Mouse (Mus musculus): ENCODE results near the gene Rnf126. TPM values are rescaled to one million over a fixed set of nuclear protein-coding genes. Genes with fewer than 3 reads are reported as not detected.

Rnf126 gene
- polyA plus RNA-seq, 1 experiment from 2014 or later = 78.9 TPM

- no peaks in the 10 kb centered on the region for H3K36me3 ChIP-seq (ENCODE audit: control insufficient read depth, insufficient read depth, low read length)
- no peaks in the 10 kb centered on the region for H3K9me3 ChIP-seq (ENCODE audit: control insufficient read depth, low read length)
- 43% methylated on average over 27 of the region's 27 CpGs for WGBS
- H3K4me2 ChIP-seq (ENCODE audit: low read depth, low read length) = no peak overlapping the region
- ATAC-seq (ENCODE audit: low read depth) (no peak), DNase-seq (ENCODE audit: low spot score) (peak; percentile 50)
- H3K27me3 ChIP-seq (replicated peaks; ENCODE audit: control insufficient read depth, insufficient read depth, low read length) = peaks cover 13% of the 10 kb centered on the region; the same call in 1 of the 2 replicates
- no peak overlapping the region for H3K27ac ChIP-seq (replicated peaks; ENCODE audit: low read depth, low read length)
- no peak overlapping the region for H3K9ac ChIP-seq (ENCODE audit: low read depth, low read length)
- H3K4me3 ChIP-seq (ENCODE audit: low read depth, low read length) = no peak overlapping the region
- peaks cover 15% of the 10 kb centered on the region; the same call in 1 of the 2 replicates for H3K4me1 ChIP-seq (ENCODE audit: control insufficient read depth, insufficient read depth, low read length)
Observed at GRCm38 (mm10) chr10:79783920-79784800, 17.4 kb upstream of the Rnf126 start.

- no peaks in the 10 kb centered on the region for H3K36me3 ChIP-seq (ENCODE audit: control insufficient read depth, insufficient read depth, low read length)
- no peak for ATAC-seq (ENCODE audit: low read depth)
- no peak overlapping the region for H3K9ac ChIP-seq (ENCODE audit: low read depth, low read length)
- WGBS = 61% methylated on average over 7 of the region's 7 CpGs
- no peak overlapping the region for H3K4me2 ChIP-seq (ENCODE audit: low read depth, low read length)
- peaks cover 15% of the 10 kb centered on the region; the same call in 1 of the 2 replicates for H3K4me1 ChIP-seq (ENCODE audit: control insufficient read depth, insufficient read depth, low read length)
- no peak for DNase-seq (ENCODE audit: low spot score)
- peaks cover 19% of the 10 kb centered on the region; the same call in 1 of the 2 replicates for H3K27me3 ChIP-seq (replicated peaks; ENCODE audit: control insufficient read depth, insufficient read depth, low read length)
- no peaks in the 10 kb centered on the region for H3K9me3 ChIP-seq (ENCODE audit: control insufficient read depth, low read length)
- no peak overlapping the region for H3K27ac ChIP-seq (replicated peaks; ENCODE audit: low read depth, low read length)
- H3K4me3 ChIP-seq (ENCODE audit: low read depth, low read length) = no peak overlapping the region
Observed at GRCm38 (mm10) chr10:79783050-79783449, 16.3 kb upstream of the Rnf126 start.

GRCm38 (mm10) chr10:79781956-79782355 is 15.2 kb upstream of the Rnf126 start:
- H3K27ac ChIP-seq (replicated peaks; ENCODE audit: low read depth, low read length) = no peak overlapping the region
- no peak overlapping the region for H3K4me3 ChIP-seq (ENCODE audit: low read depth, low read length)
- DNase-seq (ENCODE audit: low spot score) (no peak), ATAC-seq (ENCODE audit: low read depth) (no peak)
- 52% methylated on average over 5 of the region's 5 CpGs for WGBS
- H3K27me3 ChIP-seq (replicated peaks; ENCODE audit: control insufficient read depth, insufficient read depth, low read length) = peaks cover 19% of the 10 kb centered on the region; the same call in 1 of the 2 replicates
- no peak overlapping the region for H3K4me2 ChIP-seq (ENCODE audit: low read depth, low read length)
- H3K4me1 ChIP-seq (ENCODE audit: control insufficient read depth, insufficient read depth, low read length) = peaks cover 21% of the 10 kb centered on the region; the same call in 1 of the 2 replicates
- H3K9me3 ChIP-seq (ENCODE audit: control insufficient read depth, low read length) = no peaks in the 10 kb centered on the region
- H3K36me3 ChIP-seq (ENCODE audit: control insufficient read depth, insufficient read depth, low read length) = no peaks in the 10 kb centered on the region
- H3K9ac ChIP-seq (ENCODE audit: low read depth, low read length) = no peak overlapping the region

GRCm38 (mm10) chr10:79781139-79781538 is 14.4 kb upstream of the Rnf126 start:
- Histone ChIP-seq H3K9ac (ENCODE audit: low read depth, low read length) (no peak overlapping the region), H3K9me3 (ENCODE audit: control insufficient read depth, low read length) (no peaks in the 10 kb centered on the region), H3K27me3 (replicated peaks; ENCODE audit: control insufficient read depth, insufficient read depth, low read length) (peaks cover 19% of the 10 kb centered on the region; the same call in 1 of the 2 replicates), H3K4me3 (ENCODE audit: low read depth, low read length) (peak overlapping the region; percentile 45; the same call in 1 of the 2 replicates), H3K27ac (replicated peaks; ENCODE audit: low read depth, low read length) (no peak overlapping the region), H3K36me3 (ENCODE audit: control insufficient read depth, insufficient read depth, low read length) (no peaks in the 10 kb centered on the region), H3K4me2 (ENCODE audit: low read depth, low read length) (peak overlapping the region; percentile 82), H3K4me1 (ENCODE audit: control insufficient read depth, insufficient read depth, low read length) (peaks cover 23% of the 10 kb centered on the region; the same call in 1 of the 2 replicates)
- no peak; the same call in 1 of the 2 replicates for ATAC-seq (ENCODE audit: low read depth)
- 36% methylated on average over 21 of the region's 21 CpGs for WGBS
- DNase-seq (ENCODE audit: low spot score) = no peak

GRCm38 (mm10) chr10:79780664-79781015 is 13.9 kb upstream of the Rnf126 start:
- Histone ChIP-seq H3K9ac (ENCODE audit: low read depth, low read length) (peak overlapping the region; percentile 48; the same call in 1 of the 2 replicates), H3K27ac (replicated peaks; ENCODE audit: low read depth, low read length) (no peak overlapping the region), H3K36me3 (ENCODE audit: control insufficient read depth, insufficient read depth, low read length) (no peaks in the 10 kb centered on the region), H3K9me3 (ENCODE audit: control insufficient read depth, low read length) (no peaks in the 10 kb centered on the region), H3K4me3 (ENCODE audit: low read depth, low read length) (peak overlapping the region; percentile 45), H3K27me3 (replicated peaks; ENCODE audit: control insufficient read depth, insufficient read depth, low read length) (peaks cover 19% of the 10 kb centered on the region; the same call in 1 of the 2 replicates), H3K4me2 (ENCODE audit: low read depth, low read length) (peak overlapping the region; percentile 82), H3K4me1 (ENCODE audit: control insufficient read depth, insufficient read depth, low read length) (peaks cover 23% of the 10 kb centered on the region; the same call in 1 of the 2 replicates)
- ATAC-seq (ENCODE audit: low read depth) (peak; percentile 74), DNase-seq (ENCODE audit: low spot score) (no peak)
- 3% methylated on average over 12 of the region's 13 CpGs for WGBS

- Histone ChIP-seq H3K9me3 (ENCODE audit: control insufficient read depth, low read length) (peaks cover 2% of the 10 kb centered on the region; the same call in 1 of the 2 replicates), H3K4me3 (ENCODE audit: low read depth, low read length) (peak overlapping the region; percentile 45), H3K27me3 (replicated peaks; ENCODE audit: control insufficient read depth, insufficient read depth, low read length) (peaks cover 19% of the 10 kb centered on the region; the same call in 1 of the 2 replicates), H3K4me1 (ENCODE audit: control insufficient read depth, insufficient read depth, low read length) (peaks cover 23% of the 10 kb centered on the region; the same call in 1 of the 2 replicates), H3K9ac (ENCODE audit: low read depth, low read length) (peak overlapping the region; percentile 48), H3K4me2 (ENCODE audit: low read depth, low read length) (peak overlapping the region; percentile 82), H3K36me3 (ENCODE audit: control insufficient read depth, insufficient read depth, low read length) (no peaks in the 10 kb centered on the region), H3K27ac (replicated peaks; ENCODE audit: low read depth, low read length) (no peak overlapping the region)
- peak; percentile 96 for DNase-seq (ENCODE audit: low spot score)
- WGBS = 3% methylated on average over 45 of the region's 55 CpGs
- ATAC-seq (ENCODE audit: low read depth) = peak; percentile 91
Observed at GRCm38 (mm10) chr10:79779784-79780663, 13.3 kb upstream of the Rnf126 start.

- DNase-seq (ENCODE audit: low spot score) = no peak
- Histone ChIP-seq H3K4me2 (ENCODE audit: low read depth, low read length) (no peak overlapping the region), H3K4me3 (ENCODE audit: low read depth, low read length) (no peak overlapping the region), H3K9me3 (ENCODE audit: control insufficient read depth, low read length) (peaks cover 4% of the 10 kb centered on the region; the same call in 1 of the 2 replicates), H3K27ac (replicated peaks; ENCODE audit: low read depth, low read length) (no peak overlapping the region), H3K36me3 (ENCODE audit: control insufficient read depth, insufficient read depth, low read length) (no peaks in the 10 kb centered on the region), H3K27me3 (replicated peaks; ENCODE audit: control insufficient read depth, insufficient read depth, low read length) (peaks cover 19% of the 10 kb centered on the region; the same call in 1 of the 2 replicates), H3K9ac (ENCODE audit: low read depth, low read length) (no peak overlapping the region), H3K4me1 (ENCODE audit: control insufficient read depth, insufficient read depth, low read length) (peaks cover 23% of the 10 kb centered on the region; the same call in 1 of the 2 replicates)
- WGBS = 0% methylated on average over 2 of the region's 2 CpGs
- no peak for ATAC-seq (ENCODE audit: low read depth)
Observed at GRCm38 (mm10) chr10:79779193-79779592, 12.4 kb upstream of the Rnf126 start.

GRCm38 (mm10) chr10:79778006-79778405 is 11.3 kb upstream of the Rnf126 start:
- Histone ChIP-seq H3K9ac (ENCODE audit: low read depth, low read length) (peak overlapping the region; percentile 69; the same call in 1 of the 2 replicates), H3K9me3 (ENCODE audit: control insufficient read depth, low read length) (peaks cover 4% of the 10 kb centered on the region; the same call in 1 of the 2 replicates), H3K27ac (replicated peaks; ENCODE audit: low read depth, low read length) (0 out of 2 replicates have a peak overlapping the region, but pooled peaks have one; percentile 39), H3K4me3 (ENCODE audit: low read depth, low read length) (peak overlapping the region; percentile 49; the same call in 1 of the 2 replicates), H3K27me3 (replicated peaks; ENCODE audit: control insufficient read depth, insufficient read depth, low read length) (peaks cover 19% of the 10 kb centered on the region; the same call in 1 of the 2 replicates), H3K4me2 (ENCODE audit: low read depth, low read length) (peak overlapping the region; percentile 79), H3K4me1 (ENCODE audit: control insufficient read depth, insufficient read depth, low read length) (peaks cover 23% of the 10 kb centered on the region; the same call in 1 of the 2 replicates), H3K36me3 (ENCODE audit: control insufficient read depth, insufficient read depth, low read length) (no peaks in the 10 kb centered on the region)
- 9% methylated on average over 15 of the region's 15 CpGs for WGBS
- ATAC-seq (ENCODE audit: low read depth) (no peak), DNase-seq (ENCODE audit: low spot score) (peak; percentile 72)
